Mouse (Mus musculus) spleen, postnatal 4 days (tissue): Measurements from ENCODE around the gene Krt35.

Source experiments
- DNase-seq, 2 experiments: peaks; one replicate each; pipeline ENCODE4 v3.0.0; 2022; ENCODE audit warnings: low spot score in 2 of 2

The Krt35 gene

GRCm38 (mm10) chr11:100096141-100096540 is at the start of gene Krt35:
Gene Krt35, minus strand, starts transcription at chr11:100096241.
- DNase-seq: no peak

- no peak for DNase-seq
Measured at GRCm38 (mm10) chr11:100145104-100145503, 49.1 kb upstream of the Krt35 start.

DNA sequence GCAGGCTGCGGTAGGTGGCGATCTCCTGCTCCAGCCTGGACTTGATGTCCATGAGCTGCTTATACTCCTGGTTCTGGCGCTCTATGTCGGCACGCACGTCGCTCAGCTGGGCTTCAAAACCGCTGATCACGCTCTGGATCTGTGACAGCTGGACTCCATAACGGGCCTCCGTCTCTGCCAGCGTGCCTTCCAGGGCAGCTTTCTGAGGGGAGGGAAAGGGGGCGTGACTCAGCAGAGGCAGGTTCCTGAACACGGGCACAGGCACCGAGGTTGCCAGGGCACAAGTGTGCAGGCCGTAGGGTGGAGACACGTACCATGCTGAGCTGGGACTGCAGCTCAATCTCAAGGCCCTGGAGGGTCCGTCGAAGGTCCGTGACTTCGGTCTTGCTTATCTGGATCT is 44.9 kb upstream of the Krt35 start:
- no peak for DNase-seq

GRCm38 (mm10) chr11:100139391-100139790 is 43.4 kb upstream of the Krt35 start:
- no peak for DNase-seq

DNA sequence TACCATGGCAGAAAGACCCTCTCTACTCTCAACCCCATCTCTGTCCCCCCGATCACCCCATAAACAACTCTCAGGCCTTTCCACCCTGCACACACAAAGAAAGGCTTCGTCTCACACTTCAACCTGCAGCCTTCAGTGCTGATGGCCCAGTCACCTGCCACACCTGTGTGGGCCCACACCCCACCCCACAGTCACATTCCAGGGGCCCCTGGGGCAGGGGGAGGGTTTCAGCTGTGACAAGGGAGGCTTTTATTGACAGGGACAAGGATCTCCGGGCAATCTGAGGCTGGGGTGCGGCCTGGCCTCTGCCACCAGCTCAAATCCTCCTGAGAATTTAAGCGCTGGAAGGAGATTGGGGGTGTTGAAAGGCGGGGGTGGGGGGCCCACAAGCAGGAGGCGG is 42.8 kb upstream of the Krt35 start:
- DNase-seq: no peak

GRCm38 (mm10) chr11:100137693-100138092 is 41.7 kb upstream of the Krt35 start:
- DNase-seq: no peak

- DNase-seq: no peak
Measured at GRCm38 (mm10) chr11:100136559-100136958, 40.5 kb upstream of the Krt35 start.

DNA sequence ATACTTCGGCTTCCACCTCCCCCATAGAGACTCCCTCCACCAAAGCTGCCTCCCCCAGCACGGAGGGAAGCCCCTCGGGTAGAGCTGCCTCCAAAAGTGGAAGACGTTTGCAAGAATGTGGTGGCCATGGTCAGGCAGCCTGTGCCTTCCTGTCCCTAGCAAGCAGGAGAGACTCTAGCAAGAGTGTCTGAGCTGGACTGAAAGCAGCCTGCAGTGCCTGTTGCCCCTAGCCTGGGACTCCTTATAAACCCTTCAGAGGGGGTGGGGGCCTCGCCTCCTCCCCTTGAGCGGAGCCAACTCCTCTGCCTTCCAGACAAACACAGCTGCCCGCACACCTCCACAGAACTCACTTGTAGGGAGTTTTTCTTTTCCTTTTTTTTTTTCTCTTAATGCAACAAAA is 39.7 kb upstream of the Krt35 start, which contains the start of gene Krt15:
Gene Krt15, minus strand, starts transcription at position 198 of the 400 bp plus-strand sequence.
- DNase-seq: no peak

- no peak for DNase-seq
Measured at GRCm38 (mm10) chr11:100124901-100125300, 28.9 kb upstream of the Krt35 start.

DNA sequence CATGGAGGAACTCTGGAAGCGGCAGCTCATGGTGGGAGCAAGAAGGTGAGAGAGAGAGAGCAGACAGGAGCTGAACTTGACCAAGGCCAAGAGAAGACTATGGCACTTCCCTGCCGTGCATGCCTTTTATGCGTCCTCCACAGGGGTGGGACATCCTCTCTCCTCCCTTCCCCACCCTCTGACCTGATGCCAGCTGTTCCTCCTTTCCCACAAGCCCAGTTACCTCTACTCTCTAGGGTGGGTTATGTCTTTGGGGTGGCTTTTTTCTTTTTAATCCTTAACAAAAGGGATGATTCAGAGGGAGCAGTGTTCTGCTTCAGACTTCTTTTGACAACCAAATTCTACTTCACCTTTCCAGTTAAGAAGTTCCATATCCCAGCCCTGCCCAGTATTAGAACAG is 25.4 kb upstream of the Krt35 start, which contains the start of gene Krt13:
Gene Krt13, minus strand, starts transcription at position 101 of the 400 bp plus-strand sequence.
- DNase-seq: no peak

DNA sequence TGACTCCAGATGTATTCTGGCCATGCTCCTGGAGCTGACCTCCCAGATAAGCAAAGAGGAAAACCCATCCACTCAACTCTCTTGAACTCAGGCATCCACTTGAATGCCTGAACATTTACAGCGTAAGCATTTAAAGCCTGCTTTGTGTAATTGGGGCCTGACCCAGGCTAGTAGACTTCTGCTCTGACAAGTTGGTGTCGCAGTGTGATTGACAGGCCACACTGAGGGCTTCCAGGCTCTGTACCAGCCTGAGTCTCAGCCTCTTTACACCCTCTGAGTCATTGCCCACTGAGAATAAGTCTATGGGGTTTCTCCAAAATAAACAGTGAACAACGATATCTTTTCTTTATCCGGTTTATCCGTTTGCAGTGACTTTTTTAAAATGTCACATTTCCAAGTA is 24.3 kb upstream of the Krt35 start:
- DNase-seq: no peak

DNA sequence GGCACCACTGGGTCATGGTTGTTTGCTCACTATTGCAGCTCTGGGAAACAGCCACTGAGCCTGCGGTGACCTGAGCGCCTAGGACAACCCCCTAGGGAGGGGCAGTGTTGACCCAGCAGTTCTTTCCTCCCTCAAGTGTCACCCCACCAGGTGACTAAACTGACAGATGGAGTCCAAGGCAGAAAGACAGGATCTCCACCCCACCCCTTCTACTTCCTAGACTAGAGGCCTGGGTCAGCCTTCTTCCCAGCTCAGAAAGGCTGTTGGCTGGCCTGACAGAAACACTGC is 17.6 kb upstream of the Krt35 start:
- no peak for DNase-seq

DNA sequence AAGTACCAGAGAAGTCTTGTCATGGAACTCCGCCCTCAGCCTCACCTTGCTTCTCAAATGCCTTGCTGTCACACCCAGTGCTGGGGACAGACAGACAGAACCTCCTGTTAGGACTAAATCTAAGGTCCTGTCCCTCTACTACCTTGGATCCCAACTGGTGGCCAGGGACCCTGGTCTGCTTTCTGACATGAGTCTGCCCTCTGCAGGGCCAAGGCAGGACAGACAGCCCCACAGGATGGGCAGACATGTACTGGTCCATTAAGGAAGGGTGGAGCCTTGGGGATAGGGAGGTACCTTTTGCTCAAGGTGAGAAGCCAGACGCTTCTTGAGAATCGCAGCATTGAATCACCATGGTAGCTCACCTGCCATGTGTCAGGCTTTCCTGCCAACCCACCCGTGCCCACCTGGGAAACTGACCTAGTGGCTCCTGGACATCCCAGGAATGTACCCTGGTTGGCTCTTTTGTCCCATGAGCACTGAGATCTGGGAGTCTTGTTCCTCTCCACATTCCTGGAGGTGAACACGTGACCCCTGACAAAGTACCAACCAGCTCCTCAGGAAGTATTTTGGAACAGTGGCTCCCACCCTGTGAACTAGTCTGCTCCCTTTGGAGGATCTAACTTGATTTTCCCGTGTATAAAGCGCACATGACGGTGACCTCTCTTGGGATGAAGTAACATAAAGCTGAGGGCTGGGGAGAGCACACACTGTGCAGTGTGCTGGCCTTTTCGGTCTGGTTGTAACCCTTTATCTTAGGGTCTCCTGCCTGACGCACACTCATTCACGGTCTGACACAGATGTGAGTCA is 17.1 kb upstream of the Krt35 start:
- DNase-seq: no peak

DNA sequence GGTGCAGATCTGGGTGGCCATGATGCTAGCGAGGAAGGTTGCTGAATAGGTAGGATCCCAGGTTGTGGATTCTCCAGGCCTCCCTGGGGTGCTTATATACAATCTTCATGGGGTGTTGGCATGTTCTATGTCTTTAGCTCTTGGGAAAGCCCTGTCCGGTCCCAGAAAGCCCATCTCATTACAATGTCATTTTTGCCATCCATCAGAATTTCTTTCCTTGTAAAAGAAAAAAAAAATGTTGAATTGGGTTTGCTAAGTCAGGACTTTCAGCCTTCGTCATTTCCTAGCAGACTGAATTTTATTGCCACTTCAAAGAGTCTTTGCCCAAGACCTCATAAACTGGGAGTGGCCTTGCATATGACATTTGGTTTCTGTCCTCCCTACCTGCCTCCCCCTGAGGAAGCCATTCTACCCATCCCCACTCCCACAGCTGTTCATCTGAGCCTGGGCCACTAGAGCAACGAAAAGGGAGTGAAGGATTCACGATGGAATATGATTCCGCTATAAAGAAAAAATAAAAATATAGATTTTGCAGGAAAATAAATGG is 9.6 kb upstream of the Krt35 start, which contains the start of gene Krt36:
Gene Krt36, minus strand, starts transcription at position 51 of the 547 bp plus-strand sequence.
- no peak for DNase-seq

GRCm38 (mm10) chr11:100102693-100103429 is 6.8 kb upstream of the Krt35 start:
- no peak for DNase-seq

GRCm38 (mm10) chr11:100100391-100100790 is 4.3 kb upstream of the Krt35 start:
- DNase-seq: no peak

DNA sequence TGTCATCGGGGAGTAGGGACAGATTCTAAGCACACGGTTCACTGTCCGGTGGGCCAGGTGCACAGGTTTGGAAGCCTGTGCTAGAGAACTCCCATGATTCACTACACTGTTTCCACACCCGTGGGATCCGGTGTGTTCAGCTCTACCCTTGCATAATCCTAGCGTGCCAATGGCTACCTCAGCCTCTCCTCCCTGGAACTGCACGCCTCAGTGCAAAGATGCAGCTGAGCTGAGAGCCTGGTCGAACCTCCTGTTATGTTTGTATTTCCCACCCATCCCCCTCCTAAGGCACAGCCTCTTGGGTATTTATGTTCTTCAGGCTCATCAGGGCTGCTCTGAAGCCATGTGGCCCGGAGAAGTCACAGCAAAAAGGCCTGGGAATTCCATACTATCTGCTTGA is 1.8 kb upstream of the Krt35 start:
- no peak for DNase-seq

DNA sequence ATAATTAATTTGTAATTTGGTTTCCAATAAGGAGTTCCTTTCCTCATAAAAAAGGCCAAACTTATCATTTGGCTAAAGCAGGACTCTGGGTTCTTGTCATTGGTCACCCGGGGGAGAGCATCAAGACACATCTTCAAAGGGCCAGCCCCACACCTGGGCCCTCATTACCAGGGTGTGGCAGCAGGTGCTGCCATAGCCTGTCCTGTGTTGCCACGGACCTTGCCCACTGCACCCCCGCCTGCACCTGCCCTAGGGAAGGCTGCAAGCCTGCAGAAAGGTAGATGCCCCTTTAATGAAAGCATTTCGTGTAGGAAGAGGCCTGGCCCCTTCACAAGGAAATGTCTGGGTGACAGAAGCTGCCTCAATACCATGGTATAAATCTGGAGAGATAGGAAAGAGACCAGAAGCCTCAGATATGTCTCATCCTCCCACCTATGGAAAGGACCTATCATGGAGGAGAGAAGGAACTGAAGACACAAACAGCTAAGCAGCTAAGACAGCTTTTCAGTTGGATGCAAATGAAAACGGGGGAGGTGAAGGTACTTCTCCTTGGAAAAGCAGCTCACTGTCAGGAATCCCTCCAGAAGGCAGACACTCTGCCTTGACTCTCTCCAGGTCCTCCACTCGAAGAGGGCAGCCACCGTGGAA is 7.5 kb downstream of the Krt35 start:
- DNase-seq: no peak

GRCm38 (mm10) chr11:100087861-100088260 is 8.2 kb downstream of the Krt35 start, which contains the start of gene Krt32:
Gene Krt32, minus strand, starts transcription at chr11:100088226.
- no peak for DNase-seq

- DNase-seq: no peak
Measured at GRCm38 (mm10) chr11:100073873-100074272, 22.2 kb downstream of the Krt35 start.

DNA sequence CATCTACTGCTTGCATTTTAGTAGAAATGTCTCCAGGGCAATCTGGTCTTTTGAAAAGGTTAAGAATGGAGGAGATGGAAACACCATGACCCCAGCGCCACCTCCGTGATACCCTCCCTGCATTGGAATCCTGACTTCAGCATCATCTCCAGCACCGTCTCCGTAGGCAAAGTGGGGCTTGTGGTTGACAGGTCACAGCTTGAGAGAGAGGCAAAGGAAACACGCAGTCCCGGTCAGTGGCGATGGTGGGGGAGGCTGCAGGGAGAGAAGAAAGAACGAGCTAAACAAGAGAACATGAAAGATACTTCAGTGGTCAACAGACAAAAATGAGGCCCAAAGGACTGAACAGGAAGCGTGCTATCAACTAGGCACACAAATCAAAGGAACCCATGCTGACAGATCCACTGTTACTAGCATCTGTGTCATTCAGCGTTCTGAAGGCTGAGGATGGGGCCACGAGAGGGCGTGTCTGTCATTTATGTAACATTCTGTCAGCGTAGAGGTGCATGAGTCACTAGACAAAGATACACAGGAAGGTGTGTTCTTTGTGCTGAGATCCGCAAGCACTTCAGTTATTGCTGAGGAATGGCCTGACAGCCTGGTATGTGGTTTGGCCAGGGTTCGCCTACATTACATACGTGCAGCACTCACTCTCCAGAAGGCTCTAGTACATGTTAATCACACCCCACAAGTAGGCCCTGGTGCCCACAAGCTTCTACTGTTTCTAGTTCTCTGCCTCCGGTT is 28.6 kb downstream of the Krt35 start:
- no peak for DNase-seq
